Mouse (Mus musculus) C2C12 (cell line): ENCODE measurements around the gene Hsf2bp. TPM values are rescaled to one million over a fixed set of nuclear protein-coding genes. Genes with fewer than 3 reads are reported as not detected.

Source experiments
- H3K27me3 ChIP-seq: one replicate; pipeline ENCODE4 v1.6.1; 2011; ENCODE audit not compliant: control insufficient read depth, insufficient read depth, insufficient read length
- H3K36me3 ChIP-seq: one replicate; pipeline ENCODE4 v1.6.1; 2011; ENCODE audit not compliant: control insufficient read depth, insufficient read depth
- H3K4me3 ChIP-seq: one replicate; pipeline ENCODE4 v1.5.1; 2011; ENCODE audit warnings: mild to moderate bottlenecking, control low read depth; ENCODE audit not compliant: poor library complexity, insufficient read depth, severe bottlenecking
- H3K79me2 ChIP-seq: one replicate; pipeline ENCODE4 v1.6.1; 2011; ENCODE audit not compliant: control insufficient read depth, insufficient read depth
- H3K79me3 ChIP-seq: one replicate; pipeline ENCODE4 v1.6.1; 2011; ENCODE audit warnings: low read depth, control low read depth
- H3ac ChIP-seq: one replicate; pipeline ENCODE3; 2011; ENCODE audit warnings: low read depth; ENCODE audit not compliant: control insufficient read depth, insufficient read length
- CEBPB ChIP-seq: IDR thresholded peaks from one replicate; pipeline ENCODE4 v1.6.1; 2011; ENCODE audit warnings: low read depth, mild to moderate bottlenecking, control low read depth, moderate library complexity
- CTCF ChIP-seq: IDR thresholded peaks from one replicate; pipeline ENCODE4 v1.5.1; 2011; ENCODE audit not compliant: control insufficient read depth, insufficient read depth, insufficient read length
- FOSL1 ChIP-seq: IDR thresholded peaks from one replicate; pipeline ENCODE4 v1.8.0; 2011; ENCODE audit warnings: mild to moderate bottlenecking, low read length; ENCODE audit not compliant: poor library complexity, insufficient read depth, severe bottlenecking
- MAX ChIP-seq: IDR thresholded peaks from one replicate; pipeline ENCODE4 v1.6.1; 2011; ENCODE audit warnings: mild to moderate bottlenecking, control low read depth
- MYOD1 ChIP-seq: IDR thresholded peaks from one replicate; pipeline ENCODE4 v1.6.1; 2011; ENCODE audit warnings: low read depth; ENCODE audit not compliant: control insufficient read depth, insufficient read length
- MYOG ChIP-seq: IDR thresholded peaks from one replicate; pipeline ENCODE4 v1.6.1; 2011; ENCODE audit not compliant: control insufficient read depth, insufficient read length; ENCODE audit errors: extremely low read depth
- USF1 ChIP-seq: IDR thresholded peaks from one replicate; pipeline ENCODE4 v1.6.1; 2011; ENCODE audit warnings: low read depth, mild to moderate bottlenecking, control low read depth, moderate library complexity
- polyA plus RNA-seq: library from polyadenylated mRNA; unstranded; fragments of >200 nt; fragmentation: generic; extraction: Trizol; gene quantifications from one replicate; pipeline ENCODE4 v1.2.1, GENCODE M21; 2012; ENCODE audit warnings: missing spikeins

The Hsf2bp gene
- polyA plus RNA-seq, 1 experiment = 1.1 TPM

DNA sequence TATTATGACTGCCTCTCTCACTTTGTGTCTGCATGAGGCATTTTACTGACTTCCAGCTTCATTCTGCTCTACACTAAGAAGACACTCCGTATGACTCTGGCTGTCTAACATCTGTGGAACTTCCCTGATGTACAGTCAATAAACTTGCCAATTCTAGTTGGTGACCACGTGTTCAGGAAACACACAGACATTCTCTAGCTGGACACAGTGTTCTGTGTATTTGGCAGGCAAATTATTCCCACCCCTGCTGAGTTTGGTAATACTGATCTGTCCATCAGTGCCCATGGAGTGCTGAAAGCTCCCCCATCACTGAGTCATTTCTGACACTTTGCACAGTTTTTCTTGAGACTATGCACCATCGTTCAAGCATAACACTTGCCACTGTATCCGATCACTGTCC lies 56.3 kb downstream of the Hsf2bp start:
- Histone ChIP-seq H3K4me3 (no peak overlapping the region), H3K36me3 (no peaks in the 10 kb centered on the region), H3K79me3 (no peaks in the 10 kb centered on the region), H3ac (no peak overlapping the region), H3K79me2 (no peaks in the 10 kb centered on the region), H3K27me3 (no peaks in the 10 kb centered on the region)
- TF ChIP-seq MYOD1 = no peak
- no peak for TF ChIP-seq CEBPB
- no peak for TF ChIP-seq USF1
- no peak for TF ChIP-seq FOSL1
- no peak for TF ChIP-seq CTCF
- TF ChIP-seq MAX = no peak
- TF ChIP-seq MYOG = no peak

DNA sequence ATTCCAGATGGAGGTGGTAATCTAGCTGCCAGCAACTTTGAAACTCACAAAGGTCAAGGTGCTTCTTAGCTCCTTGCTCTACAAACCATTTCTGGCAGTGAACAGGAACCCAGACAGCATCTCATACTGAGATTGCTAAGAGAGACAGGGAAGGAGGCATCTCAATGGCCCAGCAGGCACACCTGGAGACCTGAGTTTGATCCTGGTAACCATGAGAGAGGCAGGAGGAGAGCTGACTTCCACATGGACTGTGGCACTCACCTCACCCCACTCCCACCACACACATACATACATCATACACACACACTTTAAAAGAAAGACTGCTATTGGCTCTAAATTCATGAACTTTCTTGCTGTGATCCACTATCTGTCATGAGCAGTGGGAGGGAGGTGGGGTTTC lies 59.0 kb downstream of the Hsf2bp start:
- Histone ChIP-seq H3ac (no peak overlapping the region), H3K4me3 (no peak overlapping the region), H3K36me3 (no peaks in the 10 kb centered on the region), H3K79me2 (no peaks in the 10 kb centered on the region), H3K27me3 (no peaks in the 10 kb centered on the region), H3K79me3 (no peaks in the 10 kb centered on the region)
- no peak for TF ChIP-seq FOSL1
- TF ChIP-seq USF1 = no peak
- no peak for TF ChIP-seq MYOG
- TF ChIP-seq MAX = no peak
- no peak for TF ChIP-seq CEBPB
- TF ChIP-seq MYOD1 = no peak
- TF ChIP-seq CTCF = no peak

DNA sequence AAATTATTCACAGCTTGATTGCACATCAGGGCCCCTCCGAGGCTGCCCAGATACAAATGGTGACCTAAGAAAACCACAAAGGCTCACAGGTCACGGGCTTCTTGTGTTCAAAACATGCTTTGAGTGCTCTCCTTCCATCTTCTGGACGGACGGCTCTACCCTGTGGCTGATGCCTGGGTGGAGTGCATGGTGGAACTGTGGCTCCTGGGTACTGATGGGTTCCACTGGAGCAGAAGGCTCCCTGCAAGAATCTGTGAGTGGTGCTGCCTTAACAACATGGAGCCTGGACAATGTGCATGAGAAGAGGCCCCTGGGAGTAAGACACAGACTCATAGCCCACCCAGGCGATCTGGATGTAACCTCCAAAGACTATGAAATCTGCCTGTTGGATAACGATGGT lies 59.6 kb downstream of the Hsf2bp start:
- H3K27me3 ChIP-seq = no peaks in the 10 kb centered on the region
- no peak overlapping the region for H3ac ChIP-seq
- no peaks in the 10 kb centered on the region for H3K79me3 ChIP-seq
- no peaks in the 10 kb centered on the region for H3K79me2 ChIP-seq
- TF ChIP-seq MAX (no peak), CTCF (no peak), MYOD1 (no peak), CEBPB (no peak), FOSL1 (no peak), USF1 (no peak), MYOG (no peak)
- H3K4me3 ChIP-seq = no peak overlapping the region
- no peaks in the 10 kb centered on the region for H3K36me3 ChIP-seq

DNA sequence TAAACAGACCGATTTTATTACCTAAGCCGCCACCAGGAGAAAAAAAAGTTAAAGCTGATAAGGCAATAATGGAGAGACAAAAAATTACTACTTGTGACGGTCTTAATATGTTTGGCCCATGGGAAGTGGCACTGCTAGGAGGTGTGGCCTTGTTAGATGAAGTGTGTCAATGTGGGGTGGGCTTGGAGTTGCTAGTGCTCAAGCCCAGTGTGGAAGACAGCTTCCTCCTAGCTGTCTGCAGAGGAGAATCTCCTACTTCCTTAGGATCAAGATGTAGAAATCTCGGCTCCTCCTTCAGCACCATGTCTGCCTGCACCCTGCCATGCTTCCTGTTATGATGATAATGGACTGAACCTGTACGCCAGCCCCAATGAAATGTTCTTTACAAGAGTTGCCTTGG lies 61.5 kb downstream of the Hsf2bp start:
- H3K79me3 ChIP-seq = no peaks in the 10 kb centered on the region
- no peak overlapping the region for H3K4me3 ChIP-seq
- H3K36me3 ChIP-seq = no peaks in the 10 kb centered on the region
- no peaks in the 10 kb centered on the region for H3K79me2 ChIP-seq
- H3ac ChIP-seq = no peak overlapping the region
- no peaks in the 10 kb centered on the region for H3K27me3 ChIP-seq
- TF ChIP-seq MYOD1 = no peak
- no peak for TF ChIP-seq CTCF
- no peak for TF ChIP-seq MYOG
- TF ChIP-seq CEBPB = no peak

DNA sequence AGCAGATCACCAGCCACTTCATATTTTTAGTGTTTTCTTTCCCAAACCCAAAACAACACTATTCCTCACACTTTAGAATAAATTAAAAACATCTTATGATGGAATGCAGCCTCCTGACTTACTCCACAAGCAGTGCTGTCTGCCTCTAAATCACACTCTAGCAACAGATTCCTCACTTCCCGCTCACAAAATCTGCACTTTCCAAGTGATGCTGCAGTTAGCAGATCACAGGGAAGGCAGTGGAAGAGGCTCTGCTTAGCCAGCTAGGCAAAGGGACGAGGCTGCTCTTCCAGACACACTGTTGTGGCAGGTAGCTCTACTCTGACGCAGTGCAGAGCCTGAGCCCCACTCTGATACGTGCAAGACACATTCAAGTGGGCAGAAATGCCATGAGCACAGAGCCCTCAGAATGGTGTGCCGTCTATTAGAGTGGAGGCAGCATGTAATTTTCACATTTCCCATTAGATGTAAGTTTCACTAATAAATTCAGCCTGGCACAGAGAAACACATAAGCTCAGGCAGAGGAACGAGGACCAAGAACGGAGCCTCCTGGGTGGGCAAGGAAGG lies 62.4 kb downstream of the Hsf2bp start:
- H3ac ChIP-seq = no peak overlapping the region
- no peaks in the 10 kb centered on the region for H3K79me3 ChIP-seq
- no peak overlapping the region for H3K4me3 ChIP-seq
- TF ChIP-seq CEBPB = no peak
- TF ChIP-seq CTCF = no peak
- TF ChIP-seq USF1 = no peak
- TF ChIP-seq MYOG = no peak
- H3K79me2 ChIP-seq = no peaks in the 10 kb centered on the region
- H3K36me3 ChIP-seq = no peaks in the 10 kb centered on the region
- H3K27me3 ChIP-seq = no peaks in the 10 kb centered on the region

DNA sequence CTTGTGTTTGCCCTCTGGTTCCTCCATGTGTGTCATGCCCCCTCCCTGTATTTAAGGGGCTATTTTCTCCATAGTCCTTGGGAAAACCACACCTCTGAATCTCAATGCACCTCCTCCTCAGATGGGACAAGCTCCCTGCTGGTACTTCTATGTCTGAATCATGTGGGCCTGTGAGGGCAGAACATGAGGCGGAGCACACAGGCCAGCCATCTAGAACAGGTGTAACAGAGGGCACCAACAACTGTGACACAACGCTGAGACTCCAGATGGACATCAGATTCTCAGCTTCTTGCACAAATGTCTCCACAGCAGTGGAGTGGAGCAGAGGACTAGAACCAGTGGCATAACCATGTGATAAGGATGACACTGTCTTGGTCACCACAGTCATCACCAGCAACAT lies 65.3 kb downstream of the Hsf2bp start:
- no peak overlapping the region for H3K4me3 ChIP-seq
- TF ChIP-seq MAX (no peak), CEBPB (no peak), FOSL1 (no peak)

More for the DNA sequence above, 65.3 kb downstream of the Hsf2bp start:
- H3K79me3 ChIP-seq = no peaks in the 10 kb centered on the region
- no peaks in the 10 kb centered on the region for H3K79me2 ChIP-seq
- H3K36me3 ChIP-seq = no peaks in the 10 kb centered on the region
- no peak overlapping the region for H3ac ChIP-seq
- no peaks in the 10 kb centered on the region for H3K27me3 ChIP-seq
